Mouse (Mus musculus) neural tube, embryonic 14.5 days (tissue): ENCODE measurements around the gene Ncln. TPM values are rescaled to one million over a fixed set of nuclear protein-coding genes. Genes with fewer than 3 reads are reported as not detected.

Experiments
- ATAC-seq: fragments of 200-750 bp; cut with Nextera tagmentation; 2 replicates; pipeline ENCODE4 v1.8.0; 2017; ENCODE audit warnings: low read depth, mild to moderate bottlenecking, moderate TSS enrichment, moderate library complexity
- H3K27ac ChIP-seq: fragments of 300-500 bp; sonication (generic); 2 replicates; pipeline ENCODE4 v1.5.1; 2014; ENCODE audit warnings: low read depth, mild to moderate bottlenecking, control low read depth, low read length, moderate library complexity, mixed read lengths
- H3K27me3 ChIP-seq: fragments of 300-500 bp; sonication (generic); 2 replicates; pipeline ENCODE4 v1.6.1; 2014; ENCODE audit warnings: low read length; ENCODE audit not compliant: control insufficient read depth, insufficient read depth
- H3K36me3 ChIP-seq: fragments of 300-500 bp; sonication (generic); 2 replicates; pipeline ENCODE4 v1.6.1; 2014; ENCODE audit warnings: low read length, mixed read lengths; ENCODE audit not compliant: control insufficient read depth, insufficient read depth
- H3K4me1 ChIP-seq: fragments of 300-500 bp; sonication (generic); 2 replicates; pipeline ENCODE4 v1.6.1; 2014; ENCODE audit warnings: low read length; ENCODE audit not compliant: control insufficient read depth, insufficient read depth
- H3K4me2 ChIP-seq: fragments of 300-500 bp; sonication (generic); 2 replicates; pipeline ENCODE4 v1.6.1; 2014; ENCODE audit warnings: mild to moderate bottlenecking, low read depth, low read length, control low read depth
- H3K4me3 ChIP-seq: fragments of 300-500 bp; sonication (generic); 2 replicates; pipeline ENCODE4 v1.5.1; 2014; ENCODE audit warnings: low read depth, low read length, control low read depth, mixed read lengths
- H3K9ac ChIP-seq: fragments of 300-500 bp; sonication (generic); replicated peaks from 2 replicates; pipeline ENCODE4 v1.6.1; 2014; ENCODE audit warnings: low read depth, mild to moderate bottlenecking, control low read depth, low read length, mixed read lengths
- H3K9me3 ChIP-seq: fragments of 300-500 bp; sonication (generic); 2 replicates; pipeline ENCODE4 v1.6.1; 2016; ENCODE audit warnings: low read length; ENCODE audit not compliant: control insufficient read depth
- WGBS: fragments of 180-500 bp; shearing (Covaris S2); extraction: QIAGEN DNeasy Blood & Tissue Kit; methylation state at CpG from one replicate; pipeline ENCODE4 v1.1.7; 2014; 5-methylcytosine and 5-hydroxymethylcytosine counted together
- polyA plus RNA-seq: library from polyadenylated mRNA; unstranded; fragments of >200 nt; fragmentation: Nextera tagmentation; extraction: Ambion mirVana; gene quantifications from 2 replicates; pipeline ENCODE4 v1.2.1, GENCODE M21; 2014

The Ncln gene
- polyA plus RNA-seq, 1 experiment from 2014 or later = 62.7 TPM

GRCm38 (mm10) chr10:81537429-81537828, 41.2 kb upstream of the Ncln start:
- H3K27ac ChIP-seq = no peak overlapping the region
- no peak for ATAC-seq
- peaks cover 9% of the 10 kb centered on the region for H3K4me1 ChIP-seq
- no peaks in the 10 kb centered on the region for H3K27me3 ChIP-seq
- no peak overlapping the region for H3K4me2 ChIP-seq
- no peak overlapping the region for H3K9ac ChIP-seq
- no peaks in the 10 kb centered on the region for H3K9me3 ChIP-seq
- H3K36me3 ChIP-seq = peaks cover 8% of the 10 kb centered on the region
- no peak overlapping the region for H3K4me3 ChIP-seq
- 80% methylated on average over 2 of the region's 2 CpGs for WGBS

- Histone ChIP-seq H3K27me3 (no peaks in the 10 kb centered on the region), H3K4me2 (no peak overlapping the region), H3K4me3 (no peak overlapping the region), H3K27ac (no peak overlapping the region), H3K9ac (no peak overlapping the region), H3K36me3 (peaks cover 8% of the 10 kb centered on the region), H3K9me3 (no peaks in the 10 kb centered on the region), H3K4me1 (0 out of 2 replicates have a peak, but pooled peaks cover 2% of the 10 kb centered on the region)
- no peak for ATAC-seq
- WGBS = 82% methylated on average over 6 of the region's 6 CpGs
Measured at GRCm38 (mm10) chr10:81536734-81537133, 40.5 kb upstream of the Ncln start.

- Histone ChIP-seq H3K27me3 (no peaks in the 10 kb centered on the region), H3K9me3 (no peaks in the 10 kb centered on the region), H3K9ac (no peak overlapping the region), H3K4me3 (no peak overlapping the region), H3K4me2 (no peak overlapping the region), H3K36me3 (peaks cover 19% of the 10 kb centered on the region), H3K27ac (no peak overlapping the region), H3K4me1 (no peaks in the 10 kb centered on the region)
- no peak for ATAC-seq
- 64% methylated on average over 16 of the region's 16 CpGs for WGBS
Measured at GRCm38 (mm10) chr10:81534826-81535225, 38.6 kb upstream of the Ncln start.

- no peaks in the 10 kb centered on the region for H3K27me3 ChIP-seq
- no peak; the same call in 1 of the 2 replicates for ATAC-seq
Measured at GRCm38 (mm10) chr10:81526779-81527178, 30.6 kb upstream of the Ncln start.

GRCm38 (mm10) chr10:81525017-81525694, 29.0 kb upstream of the Ncln start:
- no peak overlapping the region for H3K4me2 ChIP-seq
- H3K9ac ChIP-seq = no peak overlapping the region
- no peaks in the 10 kb centered on the region for H3K4me1 ChIP-seq
- H3K36me3 ChIP-seq = peaks cover 14% of the 10 kb centered on the region
- 71% methylated on average over 13 of the region's 13 CpGs for WGBS
- ATAC-seq = no peak
- no peak overlapping the region for H3K4me3 ChIP-seq
- H3K27me3 ChIP-seq = no peaks in the 10 kb centered on the region
- H3K27ac ChIP-seq = no peak overlapping the region
- H3K9me3 ChIP-seq = no peaks in the 10 kb centered on the region

More at GRCm38 (mm10) chr10:81526779-81527178, 30.6 kb upstream of the Ncln start:
- WGBS = 11% methylated on average over 14 of the region's 14 CpGs
- Histone ChIP-seq H3K4me1 (no peaks in the 10 kb centered on the region), H3K27ac (no peak overlapping the region), H3K36me3 (peaks cover 23% of the 10 kb centered on the region), H3K4me2 (no peak overlapping the region), H3K9ac (no peak overlapping the region), H3K9me3 (no peaks in the 10 kb centered on the region), H3K4me3 (no peak overlapping the region)

GRCm38 (mm10) chr10:81524051-81524605, 27.9 kb upstream of the Ncln start, which contains the start of gene Gna15:
Gene Gna15, minus strand, starts transcription at chr10:81524225.
- H3K4me1 ChIP-seq = no peaks in the 10 kb centered on the region
- no peak within 1 kb of the TSS for H3K4me3 ChIP-seq
- peaks cover 4% of the 10 kb centered on the region; the same call in 1 of the 2 replicates for H3K36me3 ChIP-seq
- no peaks in the 10 kb centered on the region for H3K27me3 ChIP-seq
- H3K9me3 ChIP-seq = no peaks in the 10 kb centered on the region
- ATAC-seq = no peak
- H3K27ac ChIP-seq = no peak within 1 kb of the TSS
- 30% methylated on average over 9 of the region's 9 CpGs for WGBS
- no peak within 1 kb of the TSS for H3K4me2 ChIP-seq
- no peak within 1 kb of the TSS for H3K9ac ChIP-seq

- Histone ChIP-seq H3K36me3 (no peaks in the 10 kb centered on the region), H3K27ac (no peak overlapping the region), H3K27me3 (no peaks in the 10 kb centered on the region), H3K4me2 (no peak overlapping the region), H3K9me3 (no peaks in the 10 kb centered on the region), H3K4me3 (no peak overlapping the region), H3K4me1 (no peaks in the 10 kb centered on the region), H3K9ac (no peak overlapping the region)
- no peak for ATAC-seq
- 24% methylated on average over 19 of the region's 19 CpGs for WGBS
Measured at GRCm38 (mm10) chr10:81523570-81523969, 27.4 kb upstream of the Ncln start.

GRCm38 (mm10) chr10:81523142-81523541, 26.9 kb upstream of the Ncln start:
- no peak for ATAC-seq
- no peak overlapping the region for H3K4me3 ChIP-seq
- no peaks in the 10 kb centered on the region for H3K36me3 ChIP-seq
- no peaks in the 10 kb centered on the region for H3K27me3 ChIP-seq
- 84% methylated on average over 6 of the region's 6 CpGs for WGBS
- no peak overlapping the region for H3K9ac ChIP-seq
- H3K9me3 ChIP-seq = no peaks in the 10 kb centered on the region
- no peak overlapping the region for H3K27ac ChIP-seq
- no peaks in the 10 kb centered on the region for H3K4me1 ChIP-seq
- H3K4me2 ChIP-seq = no peak overlapping the region

GRCm38 (mm10) chr10:81519978-81520365, 23.8 kb upstream of the Ncln start:
- H3K9ac ChIP-seq = no peak overlapping the region
- ATAC-seq = no peak
- H3K4me2 ChIP-seq = no peak overlapping the region
- no peaks in the 10 kb centered on the region for H3K9me3 ChIP-seq
- H3K27ac ChIP-seq = no peak overlapping the region
- 76% methylated on average over 3 of the region's 3 CpGs for WGBS
- no peaks in the 10 kb centered on the region for H3K4me1 ChIP-seq
- no peaks in the 10 kb centered on the region for H3K27me3 ChIP-seq
- H3K4me3 ChIP-seq = no peak overlapping the region
- no peaks in the 10 kb centered on the region for H3K36me3 ChIP-seq
